Mouse (Mus musculus) testis, adult 2 months (tissue): ENCODE measurements around the gene Mfsd5.

Experiments used
- CTCF ChIP-seq: fragments of 200-500 bp; IDR thresholded peaks from 2 replicates; pipeline ENCODE4 v1.5.1; 2012; ENCODE audit warnings: low read depth, mild to moderate bottlenecking, inconsistent platforms, low read length, moderate library complexity; ENCODE audit not compliant: control insufficient read depth, insufficient read depth, insufficient replicate concordance
- POLR2A ChIP-seq: fragments of 200-500 bp; IDR thresholded peaks from 2 replicates; pipeline ENCODE4 v1.6.1; 2012; ENCODE audit warnings: low read depth, mild to moderate bottlenecking, inconsistent platforms, low read length, moderate library complexity; ENCODE audit not compliant: control insufficient read depth

GRCm38 (mm10) chr15:102295633-102296367, 16.5 kb downstream of the Mfsd5 start, which contains the start of gene Espl1:
- TF ChIP-seq POLR2A (peak; percentile 80), CTCF (no peak)
